Mouse (Mus musculus) gastrocnemius, adult 8-10 months (tissue): Measurements from ENCODE around the gene Tcf20. TPM values are rescaled to one million over a fixed set of nuclear protein-coding genes. Genes with fewer than 3 reads are reported as not detected.

ENCODE experiments used
- DNase-seq, 2 experiments: peaks; one replicate each; pipeline ENCODE4 v3.0.0; 2022; ENCODE audit warnings: low spot score in 2 of 2
- total RNA-seq, 4 experiments: library from RNA; stranded (reverse); gene quantifications; 2 replicates each; pipeline ENCODE4 v1.2.4; 2022

Gene Tcf20
- total RNA-seq, 4 experiments from 2014 or later = 28.0 to 36.3 (median 32.1) TPM

- no peak for DNase-seq
These were observed 26.7 kb downstream of the Tcf20 start for GRCm38 (mm10) chr15:82960786-82961561.

- no peak for DNase-seq
These were observed 28.5 kb downstream of the Tcf20 start for GRCm38 (mm10) chr15:82959151-82959550.

GRCm38 (mm10) chr15:82958253-82958701, 29.4 kb downstream of the Tcf20 start:
- no peak for DNase-seq

- no peak for DNase-seq
These were observed 31.0 kb downstream of the Tcf20 start for GRCm38 (mm10) chr15:82956721-82957120.

- DNase-seq = no peak
These were observed 31.4 kb downstream of the Tcf20 start for GRCm38 (mm10) chr15:82956310-82956709.

GRCm38 (mm10) chr15:82955286-82955685, 32.4 kb downstream of the Tcf20 start:
- DNase-seq = no peak

- DNase-seq = no peak
These were observed 33.6 kb downstream of the Tcf20 start for GRCm38 (mm10) chr15:82954034-82954433.

- no peak for DNase-seq
These were observed 34.6 kb downstream of the Tcf20 start for GRCm38 (mm10) chr15:82953096-82953495.

GRCm38 (mm10) chr15:82952292-82952705, 35.4 kb downstream of the Tcf20 start:
- DNase-seq = no peak

- no peak for DNase-seq
These were observed 37.4 kb downstream of the Tcf20 start for GRCm38 (mm10) chr15:82950246-82950645.

GRCm38 (mm10) chr15:82947431-82947830, 40.2 kb downstream of the Tcf20 start:
- no peak for DNase-seq

- no peak for DNase-seq
These were observed 43.0 kb downstream of the Tcf20 start for GRCm38 (mm10) chr15:82944479-82945195.

- DNase-seq = no peak
These were observed 45.9 kb downstream of the Tcf20 start for GRCm38 (mm10) chr15:82941733-82942132.

GRCm38 (mm10) chr15:82940494-82941214, 47.0 kb downstream of the Tcf20 start:
- no peak for DNase-seq

- DNase-seq = no peak
These were observed 49.5 kb downstream of the Tcf20 start for GRCm38 (mm10) chr15:82938155-82938569.

GRCm38 (mm10) chr15:82937428-82937992, 50.2 kb downstream of the Tcf20 start:
- no peak for DNase-seq

- DNase-seq = no peak
These were observed 52.7 kb downstream of the Tcf20 start for GRCm38 (mm10) chr15:82934971-82935370.

GRCm38 (mm10) chr15:82932936-82933650, 54.6 kb downstream of the Tcf20 start:
- no peak for DNase-seq

- DNase-seq = no peak
These were observed 56.2 kb downstream of the Tcf20 start for GRCm38 (mm10) chr15:82931436-82931835.

- no peak for DNase-seq
These were observed 58.1 kb downstream of the Tcf20 start for GRCm38 (mm10) chr15:82929595-82929994.

GRCm38 (mm10) chr15:82928844-82929243, 58.8 kb downstream of the Tcf20 start:
- DNase-seq = no peak
